Mouse (Mus musculus) adrenal gland (tissue): ENCODE data around the gene Hoxa11.

ENCODE experiments used
- intact Hi-C: fragments of 180-260 bp; cut with DNase I; formaldehyde crosslinking; loops from one replicate; pipeline ENCODE4 v1.15.1; 2025
- long read RNA-seq, 2 experiments: library from polyadenylated mRNA; unstranded; transcript quantifications; one replicate each; pipeline ENCODE4 v2.0.0; 2020; ENCODE audit warnings: borderline replicate concordance in 1 of 2; ENCODE audit not compliant: insufficient replicate concordance in 1 of 2

Gene Hoxa11
- long read RNA-seq, experiment 1 = 0 reads
- long read RNA-seq, experiment 2 = 0 reads

- intact Hi-C loops = no loop called here
These were observed at the start of gene Hoxa11 for GRCm38 (mm10) chr6:52245757-52246142. Gene Hoxa11, minus strand, starts transcription at chr6:52245810.

- intact Hi-C loops = no loop called here
These were observed 49.0 kb upstream of the Hoxa11 start for GRCm38 (mm10) chr6:52294616-52295015.

- intact Hi-C loops = no loop called here
These were observed 46.7 kb upstream of the Hoxa11 start for GRCm38 (mm10) chr6:52292328-52292727.

GRCm38 (mm10) chr6:52291021-52291860, 45.6 kb upstream of the Hoxa11 start:
- intact Hi-C loops = no loop called here

GRCm38 (mm10) chr6:52290186-52290585, 44.6 kb upstream of the Hoxa11 start:
- intact Hi-C loops = no loop called here

GRCm38 (mm10) chr6:52283896-52284295, 38.3 kb upstream of the Hoxa11 start:
- intact Hi-C loops = no loop called here

GRCm38 (mm10) chr6:52281084-52281483, 35.5 kb upstream of the Hoxa11 start:
- intact Hi-C loops = no loop called here

- intact Hi-C loops = no loop called here
These were observed 31.3 kb upstream of the Hoxa11 start for GRCm38 (mm10) chr6:52276920-52277319.

- intact Hi-C loops = no loop called here
These were observed 30.8 kb upstream of the Hoxa11 start for GRCm38 (mm10) chr6:52276382-52276781.

GRCm38 (mm10) chr6:52275563-52276280, 30.1 kb upstream of the Hoxa11 start:
- intact Hi-C loops = no loop called here

GRCm38 (mm10) chr6:52274576-52274975, 29.0 kb upstream of the Hoxa11 start:
- intact Hi-C loops = no loop called here

GRCm38 (mm10) chr6:52273656-52274280, 28.2 kb upstream of the Hoxa11 start:
- intact Hi-C loops = no loop called here

- intact Hi-C loops = no loop called here
These were observed 27.4 kb upstream of the Hoxa11 start for GRCm38 (mm10) chr6:52272766-52273655.

- intact Hi-C loops = loop anchor here (2.0 kb wide), 1 partner anchor 306 kb away; no protein-coding TSS in a partner anchor
These were observed 25.2 kb upstream of the Hoxa11 start for GRCm38 (mm10) chr6:52270494-52271480.

GRCm38 (mm10) chr6:52268756-52269155, 23.1 kb upstream of the Hoxa11 start:
- intact Hi-C loops = no loop called here

GRCm38 (mm10) chr6:52268341-52268740, 22.7 kb upstream of the Hoxa11 start:
- intact Hi-C loops = no loop called here

- intact Hi-C loops = no loop called here
These were observed 22.1 kb upstream of the Hoxa11 start for GRCm38 (mm10) chr6:52267691-52268090.

- intact Hi-C loops = no loop called here
These were observed 21.6 kb upstream of the Hoxa11 start for GRCm38 (mm10) chr6:52267221-52267620.

GRCm38 (mm10) chr6:52266666-52266985, 21.0 kb upstream of the Hoxa11 start:
- intact Hi-C loops = no loop called here
